Mouse (Mus musculus) brain, embryonic 14.5 days (tissue): ENCODE data around the gene Sema4g.

Experiments
- CTCF ChIP-seq: fragments of 200-500 bp; IDR thresholded peaks from 2 replicates; pipeline ENCODE4 v1.5.1; 2012; ENCODE audit warnings: inconsistent platforms, mild to moderate bottlenecking, moderate library complexity, borderline replicate concordance; ENCODE audit not compliant: insufficient read depth, insufficient read length; ENCODE audit errors: extremely low read depth
- POLR2A ChIP-seq: fragments of 200-500 bp; IDR thresholded peaks from 2 replicates; pipeline ENCODE4 v1.6.1; 2012; ENCODE audit warnings: mild to moderate bottlenecking, inconsistent platforms, borderline replicate concordance; ENCODE audit not compliant: poor library complexity, insufficient read depth, insufficient read length, severe bottlenecking; ENCODE audit errors: extremely low read depth

DNA sequence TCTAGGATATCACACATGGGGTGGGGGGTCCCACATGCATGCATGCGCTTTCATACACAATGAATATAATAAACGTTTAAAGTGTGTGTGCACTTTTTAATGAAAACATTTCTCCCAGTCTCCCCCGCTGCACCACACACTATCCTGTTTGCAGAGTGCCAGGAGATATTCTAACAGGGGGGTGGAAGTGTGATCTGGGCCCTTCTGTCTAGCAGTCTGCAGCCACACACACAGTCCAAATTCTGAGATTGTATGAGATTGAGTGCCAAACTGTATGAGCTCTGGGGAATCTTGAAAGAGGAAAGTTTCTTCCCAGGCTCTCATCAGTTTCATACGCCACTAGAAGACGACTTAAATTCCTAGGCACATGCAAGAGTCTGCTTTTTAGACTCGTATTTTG lies 1.1 kb upstream of the Sema4g start:
- no peak for TF ChIP-seq CTCF
- no peak for TF ChIP-seq POLR2A
